Comparison of ENCODE assay signal across 12 mouse cellular contexts in genomic region chr12:56520396-56521105, GRCm38 (mm10). TPM values are rescaled to one million over a fixed set of nuclear protein-coding genes. Genes with fewer than 3 reads are reported as not detected.
DNase-seq lines count a peak whose midpoint lies in the region; ATAC-seq and TF ChIP-seq lines count a peak whose summit lies in the region.
"Had no signal": no experiment of that assay in that cellular context is flagged by ENCODE, and none has a peak within 500 bp of the region (broad histone marks: within the 10 kb centered on the region; RNA-seq: fewer than 3 reads in every experiment).

No protein-coding gene starts in this region.

- H3K9ac ChIP-seq in heart, embryonic 16.5 days (ENCODE audit: low read length), result no peak overlapping the region
- no peak overlapping the region for H3K9ac ChIP-seq in stomach, embryonic 15.5 days
- H3K9ac ChIP-seq in stomach, postnatal 0 days (ENCODE audit: low read length), result no peak overlapping the region
- no peak overlapping the region for H3K9ac ChIP-seq in forebrain, embryonic 15.5 days (replicated peaks)
- H3K9ac ChIP-seq: intestine, embryonic 15.5 days; liver, embryonic 13.5 days had no signal

- H3K36me3 ChIP-seq in heart, embryonic 16.5 days (ENCODE audit: control insufficient read depth, insufficient read depth), result no peaks in the 10 kb centered on the region
- no peaks in the 10 kb centered on the region for H3K36me3 ChIP-seq in stomach, embryonic 15.5 days
- H3K36me3 ChIP-seq in stomach, postnatal 0 days (ENCODE audit: control insufficient read depth, insufficient read depth, low read length), result no peaks in the 10 kb centered on the region
- H3K36me3 ChIP-seq in forebrain, embryonic 15.5 days, result no peaks in the 10 kb centered on the region
- H3K36me3 ChIP-seq: intestine, embryonic 15.5 days; liver, embryonic 13.5 days had no signal

- H3K27ac ChIP-seq in heart, embryonic 16.5 days (ENCODE audit: low read length), result no peak overlapping the region
- no peak overlapping the region for H3K27ac ChIP-seq in stomach, embryonic 15.5 days
- no peak overlapping the region for H3K27ac ChIP-seq in stomach, postnatal 0 days (replicated peaks)
- H3K27ac ChIP-seq in forebrain, embryonic 15.5 days (replicated peaks), result 0 out of 2 replicates have a peak overlapping the region, but pooled peaks have one; percentile 19
- H3K27ac ChIP-seq: intestine, embryonic 15.5 days; liver, embryonic 13.5 days had no signal

- H3K9me3 ChIP-seq in heart, embryonic 16.5 days (replicated peaks; ENCODE audit: control insufficient read depth, low read length), result peaks cover 3% of the 10 kb centered on the region; the same call in 1 of the 2 replicates
- no peaks in the 10 kb centered on the region for H3K9me3 ChIP-seq in stomach, embryonic 15.5 days
- H3K9me3 ChIP-seq in stomach, postnatal 0 days (ENCODE audit: control insufficient read depth, low read length), result no peaks in the 10 kb centered on the region
- H3K9me3 ChIP-seq in forebrain, embryonic 15.5 days, result no peaks in the 10 kb centered on the region
- H3K9me3 ChIP-seq: intestine, embryonic 15.5 days; liver, embryonic 13.5 days had no signal

- no peak for DNase-seq in heart, adult 9 months (ENCODE audit: low spot score in 2 of 2)
- no peak for DNase-seq in stomach, postnatal 0 days (ENCODE audit: low spot score)
- no peak for DNase-seq in spleen, postnatal 14 days (ENCODE audit: low spot score in 2 of 2)
- DNase-seq in cerebellum, adult 11-12 months, result no peak
- DNase-seq: gastrocnemius, postnatal 36 days; liver, embryonic 13.5 days; thymus, adult 2 months had no signal

- H3K4me1 ChIP-seq in heart, embryonic 16.5 days (ENCODE audit: control insufficient read depth, insufficient read depth, low read length), result peaks cover 3% of the 10 kb centered on the region; the same call in 1 of the 2 replicates
- H3K4me1 ChIP-seq in stomach, embryonic 15.5 days, result 0 out of 2 replicates have a peak, but pooled peaks cover 4% of the 10 kb centered on the region
- no peaks in the 10 kb centered on the region for H3K4me1 ChIP-seq in stomach, postnatal 0 days (replicated peaks; ENCODE audit: control insufficient read depth, insufficient read depth)
- H3K4me1 ChIP-seq in forebrain, embryonic 15.5 days, result peaks cover 9% of the 10 kb centered on the region; the same call in 1 of the 2 replicates
- H3K4me1 ChIP-seq: liver, embryonic 13.5 days had no signal

- TF ChIP-seq CTCF in stomach, postnatal 0 days (IDR thresholded peaks at IDR 0.05; ENCODE audit: low read depth), result no peak

- ATAC-seq in heart, embryonic 16.5 days (replicated peaks; ENCODE audit: extremely low read depth, insufficient read depth, low FRiP score), result no peak
- no peak for ATAC-seq in stomach, embryonic 15.5 days (ENCODE audit: insufficient read depth, low FRiP score, low read depth)
- no peak for ATAC-seq in stomach, postnatal 0 days (ENCODE audit: low FRiP score, low TSS enrichment)
- ATAC-seq in forebrain, embryonic 15.5 days (replicated peaks), result no peak
- ATAC-seq in granulocyte monocyte progenitor cell, adult 5-6 weeks (replicated peaks; ENCODE audit: poor library complexity, severe bottlenecking), result no peak
- ATAC-seq: intestine, embryonic 15.5 days had no signal

- H3K4me2 ChIP-seq in heart, embryonic 16.5 days (ENCODE audit: low read depth, low read length), result peak overlapping the region; percentile 29; the same call in 1 of the 2 replicates
- H3K4me2 ChIP-seq in stomach, embryonic 15.5 days, result no peak overlapping the region
- no peak overlapping the region for H3K4me2 ChIP-seq in stomach, postnatal 0 days (replicated peaks; ENCODE audit: low read depth)
- H3K4me2 ChIP-seq in forebrain, embryonic 15.5 days (replicated peaks), result peak overlapping the region; percentile 17; the same call in 1 of the 2 replicates
- H3K4me2 ChIP-seq: intestine, embryonic 15.5 days; liver, embryonic 13.5 days had no signal

- TF ChIP-seq EP300 in stomach, postnatal 0 days (optimal IDR thresholded peaks at IDR 0.05), result no peak

- H3K4me3 ChIP-seq in heart, embryonic 16.5 days (ENCODE audit: low read length), result peak overlapping the region; percentile 31
- H3K4me3 ChIP-seq in stomach, embryonic 15.5 days (replicated peaks), result 0 out of 2 replicates have a peak overlapping the region, but pooled peaks have one; percentile 0
- H3K4me3 ChIP-seq in stomach, postnatal 0 days (ENCODE audit: low read depth, low read length), result no peak overlapping the region
- peak overlapping the region; percentile 6; the same call in 1 of the 2 replicates for H3K4me3 ChIP-seq in forebrain, embryonic 15.5 days
- H3K4me3 ChIP-seq: liver, embryonic 13.5 days had no signal

- WGBS in heart, embryonic 16.5 days, result 4% methylated on average over 22 of the region's 22 CpGs
- 2% methylated on average over 22 of the region's 22 CpGs for WGBS in stomach, embryonic 15.5 days
- WGBS in stomach, postnatal 0 days, result 2% methylated on average over 22 of the region's 22 CpGs
- under 1% methylated on average over 22 of the region's 22 CpGs for WGBS in forebrain, embryonic 15.5 days

- H3K27me3 ChIP-seq in heart, embryonic 16.5 days (ENCODE audit: control insufficient read depth, insufficient read depth, low read length), result peaks cover 72% of the 10 kb centered on the region
- peaks cover 73% of the 10 kb centered on the region for H3K27me3 ChIP-seq in stomach, embryonic 15.5 days (replicated peaks)
- H3K27me3 ChIP-seq in stomach, postnatal 0 days (ENCODE audit: control insufficient read depth, insufficient read depth, low read length), result peaks cover 12% of the 10 kb centered on the region
- H3K27me3 ChIP-seq in forebrain, embryonic 15.5 days, result peaks cover 82% of the 10 kb centered on the region

RNA-seq across cellular contexts. Expression of gene Nkx2-1, which starts 16.2 kb away (rescaled TPM):
- polyA plus RNA-seq in heart, embryonic 16.5 days (2015; fragmentation: Nextera tagmentation; extraction: Ambion mirVana), result 1.1 and 8.1 TPM in 2 replicates
- polyA plus RNA-seq in stomach, embryonic 15.5 days (2015; fragmentation: Nextera tagmentation; extraction: Ambion mirVana), result 0.08 and 0.12 TPM in 2 replicates
- polyA plus RNA-seq in stomach, postnatal 0 days (2015; fragmentation: Nextera tagmentation; extraction: Ambion mirVana), result not detected in 2 replicates
- 8.2 and 11.0 TPM in 2 replicates for polyA plus RNA-seq in forebrain, embryonic 15.5 days (2015; fragmentation: Nextera tagmentation; extraction: Ambion mirVana)
- not detected in 2 replicates for total RNA-seq in granulocyte monocyte progenitor cell, adult 5-6 weeks (2014; fragmentation: Nextera tagmentation)
- total RNA-seq in granulocyte monocyte progenitor cell, adult 5-6 weeks (2017), result not detected in 2 replicates
- total RNA-seq: gastrocnemius, postnatal 36 days had no signal
- polyA plus RNA-seq: intestine, embryonic 15.5 days; liver, embryonic 13.5 days had no signal

Comparison
In these comparisons a context has a peak if more than half of its experiments do, and no peak if none do; other contexts are left out.
1. H3K4me2 ChIP-seq: peak in heart, embryonic 16.5 days (single experiment) and forebrain, embryonic 15.5 days (single experiment); none in stomach, embryonic 15.5 days (single experiment) and stomach, postnatal 0 days (single experiment).